Mouse (Mus musculus) lung, postnatal 14 days (tissue): ENCODE results near the gene Rpain.
A peak's percentile ranks its signal among the peaks of the same experiment; 100 is the strongest.

Experiments used
- DNase-seq: peaks from one replicate; pipeline ENCODE4 v3.0.0; 2021

The Rpain gene

DNA sequence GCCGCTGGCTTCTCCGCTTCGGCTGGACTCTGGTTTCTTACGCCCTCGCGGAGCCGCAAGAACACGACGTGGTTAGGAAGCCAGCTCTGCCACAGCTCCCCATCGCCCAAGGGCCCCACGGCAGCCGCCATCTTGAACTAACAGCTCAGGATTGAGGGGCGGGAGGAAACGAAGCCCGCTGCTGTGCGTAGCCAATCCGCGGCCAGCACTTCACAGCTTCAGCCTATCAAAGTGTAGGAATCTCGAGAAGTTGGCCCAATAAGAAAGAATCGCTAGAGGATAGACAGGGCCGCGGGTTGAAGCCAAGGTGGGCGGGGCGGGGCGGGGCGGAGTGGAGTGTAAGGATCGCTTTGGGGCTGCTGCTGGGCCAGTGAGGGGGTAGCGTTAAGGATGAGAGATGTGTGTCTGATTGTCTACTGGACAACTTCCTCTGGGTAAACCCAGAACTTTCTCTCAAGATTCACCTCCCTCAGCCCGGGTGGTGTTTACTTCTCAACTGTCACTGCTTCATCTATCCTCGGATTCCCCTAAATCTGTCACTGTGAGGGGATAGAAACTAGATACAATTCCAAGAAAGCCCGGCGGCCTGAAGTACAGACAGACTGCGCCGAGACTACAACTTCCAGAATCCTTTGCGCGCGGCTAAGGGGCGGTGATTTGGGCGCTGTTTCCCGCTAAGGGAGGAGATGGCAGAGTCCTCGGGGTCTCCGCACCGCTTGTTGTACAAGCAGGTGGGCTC is at the start of gene Rpain, which contains the start of gene Nup88:
Gene Rpain (plus strand): TSS at position 393 of the 739 bp plus-strand sequence.
Gene Nup88 (minus strand): TSS at position 153 of the 739 bp plus-strand sequence.
- peak; percentile 91 for DNase-seq

GRCm38 (mm10) chr11:70931461-70931860 is 38.6 kb upstream of the Rpain start:
- DNase-seq: no peak

- no peak for DNase-seq
These were observed 34.7 kb upstream of the Rpain start for GRCm38 (mm10) chr11:70935316-70935715.

DNA sequence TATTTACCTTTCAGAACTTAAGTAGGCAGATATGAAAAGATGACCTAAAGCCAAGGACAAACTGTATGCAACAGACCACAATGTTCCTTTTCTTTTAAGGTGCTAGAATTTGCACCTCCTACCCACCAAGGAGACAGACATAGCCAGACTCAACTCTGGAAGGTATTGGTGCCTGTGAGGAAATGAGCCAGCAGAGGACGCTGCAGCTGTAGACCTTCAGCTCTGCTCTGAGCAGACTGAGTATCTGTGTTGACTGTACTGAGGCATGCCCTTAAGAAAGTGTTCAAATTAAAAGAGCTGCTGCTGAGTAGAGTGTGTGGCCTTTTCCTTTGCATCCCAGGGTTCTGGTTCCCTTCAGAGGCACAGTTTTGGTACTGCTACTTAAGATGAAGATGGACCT is 27.4 kb upstream of the Rpain start:
- no peak for DNase-seq

DNA sequence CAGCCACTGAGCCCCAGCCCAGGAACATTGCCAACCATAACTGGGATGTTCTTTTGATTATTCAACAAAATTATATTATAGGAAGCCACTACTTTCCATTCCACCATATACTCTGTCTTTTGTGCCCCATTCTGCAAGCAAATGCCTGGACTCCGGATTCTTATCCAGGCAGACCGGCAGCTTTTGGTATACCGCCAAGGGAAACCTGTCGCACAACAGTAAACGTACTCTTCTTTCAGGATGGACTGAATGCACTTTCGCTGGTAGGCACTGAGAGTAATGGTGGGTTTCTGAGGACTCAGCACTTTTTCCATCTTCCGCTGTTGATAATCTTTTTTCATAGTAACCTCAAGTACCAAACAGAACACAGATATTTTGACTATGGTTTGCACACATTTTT is 26.4 kb upstream of the Rpain start:
- DNase-seq: no peak

GRCm38 (mm10) chr11:70944935-70945817 is 24.8 kb upstream of the Rpain start:
- no peak for DNase-seq

- DNase-seq: no peak
These were observed 15.3 kb upstream of the Rpain start for GRCm38 (mm10) chr11:70954711-70955110.

DNA sequence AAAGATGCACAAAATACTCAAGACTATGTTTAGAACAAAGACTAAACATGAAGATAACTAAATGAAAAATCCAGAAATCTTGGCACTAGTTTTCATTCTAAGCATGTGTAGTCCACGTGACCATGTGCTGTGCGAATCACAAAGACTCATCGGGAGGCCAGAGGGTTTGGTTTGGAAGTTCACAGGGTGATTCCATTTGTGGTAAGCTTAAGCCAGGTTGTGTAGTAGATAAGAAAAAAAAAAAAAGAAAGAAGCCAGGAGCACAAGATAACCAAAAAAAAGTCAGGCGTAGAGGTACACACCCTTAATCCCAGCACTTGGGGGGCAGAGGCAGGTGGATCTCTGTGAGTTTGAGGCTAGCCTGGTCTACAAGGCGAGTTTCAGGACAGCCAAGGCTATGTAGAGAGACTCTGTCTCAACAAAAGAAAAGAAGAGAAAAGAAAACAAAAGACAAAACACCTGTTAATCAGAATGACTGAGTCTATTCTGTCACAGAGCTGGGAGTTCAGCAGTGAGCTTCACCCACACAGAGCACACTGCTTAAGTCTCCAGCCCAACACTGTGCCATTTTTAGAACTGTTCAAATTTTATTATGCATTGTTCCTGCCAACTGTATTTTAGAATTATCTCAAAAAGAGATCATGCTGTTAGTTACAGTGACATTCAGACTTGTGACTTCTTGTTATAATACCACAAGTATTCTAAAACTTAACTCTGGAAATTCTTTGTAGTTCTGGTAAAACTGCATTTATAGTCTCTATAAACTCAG is 9.0 kb upstream of the Rpain start:
- DNase-seq: no peak

- DNase-seq: no peak
These were observed 5.6 kb upstream of the Rpain start for GRCm38 (mm10) chr11:70964222-70964907.

DNA sequence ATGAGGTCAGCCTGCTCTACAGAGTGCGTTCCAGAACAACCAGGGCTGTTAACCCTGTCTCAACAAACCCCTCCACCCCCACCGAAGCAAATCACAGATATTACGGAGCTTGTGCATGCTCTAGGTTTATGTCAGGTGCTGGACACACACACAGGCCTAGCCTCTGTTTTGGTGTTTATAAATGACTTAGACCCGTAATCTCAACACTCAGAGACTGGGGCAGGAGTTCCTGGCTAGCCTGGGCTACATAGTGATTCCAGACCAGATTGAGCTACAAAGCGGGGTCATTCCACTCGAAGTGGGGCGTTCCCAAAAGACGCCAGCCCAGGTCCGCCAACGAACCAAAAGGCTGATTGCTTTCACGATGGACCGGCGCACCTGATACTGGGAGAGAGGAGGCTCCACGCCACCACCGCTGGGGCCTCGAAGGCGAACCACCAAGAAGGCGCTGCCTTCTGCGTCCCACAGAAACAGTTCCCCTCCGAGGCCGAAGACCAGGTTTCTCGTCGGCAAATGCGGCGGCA is 680 bp upstream of the Rpain start:
- DNase-seq: no peak

GRCm38 (mm10) chr11:70970560-70971540 is 837 bp downstream of the Rpain start:
- peak; percentile 2 for DNase-seq

DNA sequence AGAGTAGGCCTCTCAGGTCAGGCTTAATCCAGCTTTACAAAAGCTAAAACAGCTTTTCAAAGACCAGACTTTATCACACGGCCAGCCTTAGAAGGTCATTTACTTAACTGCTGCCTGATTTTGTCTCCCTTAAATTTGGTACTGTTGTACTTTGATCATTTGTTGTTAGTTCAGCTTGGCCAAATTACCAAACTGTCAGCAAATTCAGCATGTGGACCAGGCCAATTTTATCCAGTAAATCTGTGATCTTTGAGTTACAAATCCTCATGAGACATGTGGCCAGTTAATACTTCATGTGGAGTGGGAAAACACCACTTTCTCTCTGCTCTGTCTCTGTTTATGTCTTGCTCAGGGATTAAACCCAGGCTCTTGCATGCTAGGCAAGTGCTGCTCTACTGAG is 2.6 kb downstream of the Rpain start:
- DNase-seq: no peak

DNA sequence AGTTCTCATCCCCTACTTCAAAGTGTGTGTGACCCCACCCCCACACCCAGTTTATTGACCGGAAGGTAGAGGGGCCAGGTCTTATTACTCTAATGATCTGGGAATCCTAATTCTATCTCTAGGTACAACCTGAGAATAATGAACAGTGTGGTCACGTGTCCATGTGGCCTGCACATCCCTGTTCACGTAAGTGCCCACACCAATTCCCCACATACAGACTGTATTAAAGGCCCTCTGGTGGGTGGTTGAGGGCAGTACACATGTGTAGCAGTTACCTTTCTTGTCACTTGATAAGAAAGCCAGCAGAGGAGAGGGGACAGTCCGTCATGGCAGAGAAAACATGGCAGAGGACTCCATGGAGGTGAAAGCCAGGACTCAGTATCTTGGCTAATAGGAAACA is 3.9 kb downstream of the Rpain start:
- no peak for DNase-seq

DNA sequence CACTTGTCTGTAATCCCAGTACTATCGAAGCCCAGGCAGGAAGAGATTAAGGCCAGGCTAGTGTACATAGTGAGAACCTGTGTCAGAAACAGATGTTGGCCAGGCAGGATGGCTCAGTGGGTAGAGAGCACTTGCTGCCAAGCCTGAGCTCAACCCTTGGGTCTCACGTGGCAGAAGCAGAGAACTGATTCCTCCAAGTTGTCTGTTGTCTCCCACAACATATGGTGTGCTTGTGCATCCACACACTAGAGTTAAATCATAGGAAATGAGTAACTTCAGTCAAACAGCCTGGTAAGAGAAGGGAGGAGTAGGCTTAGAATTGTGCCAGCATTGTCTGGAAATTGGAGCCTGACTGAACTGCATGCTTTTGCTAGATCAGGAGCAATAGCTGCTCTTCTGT is 5.2 kb downstream of the Rpain start:
- DNase-seq: no peak

DNA sequence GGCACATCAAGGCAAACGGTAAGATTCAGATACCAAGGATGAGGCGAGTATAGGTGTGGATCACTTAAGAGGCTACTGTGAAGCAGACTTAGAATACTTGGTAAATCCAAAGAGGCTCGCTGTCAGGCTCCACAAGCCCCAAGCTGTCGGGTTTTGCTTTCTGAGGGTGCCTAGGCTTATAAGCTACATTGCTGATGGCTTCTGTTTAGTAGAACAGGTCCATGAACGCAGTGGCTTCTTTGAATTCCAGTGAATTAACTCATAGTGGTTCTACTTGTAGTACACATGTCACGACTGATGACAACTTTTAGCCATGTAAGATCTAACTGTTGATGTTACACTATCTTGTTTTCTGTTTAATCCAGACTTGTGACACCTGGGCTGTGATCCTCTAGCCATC is 7.3 kb downstream of the Rpain start:
- no peak for DNase-seq

- no peak for DNase-seq
These were observed 10.2 kb downstream of the Rpain start for GRCm38 (mm10) chr11:70980232-70980631.

GRCm38 (mm10) chr11:70980751-70981510 is 10.9 kb downstream of the Rpain start:
- no peak for DNase-seq

- DNase-seq: no peak
These were observed 12.0 kb downstream of the Rpain start for GRCm38 (mm10) chr11:70982030-70982429.

GRCm38 (mm10) chr11:70982557-70983228 is 12.7 kb downstream of the Rpain start, which contains the start of gene C1qbp:
Gene C1qbp (minus strand): TSS chr11:70983026.
- DNase-seq: peak; percentile 97

- no peak for DNase-seq
These were observed 31.2 kb downstream of the Rpain start for GRCm38 (mm10) chr11:71001167-71001566.
